Mouse (Mus musculus) adrenal gland, postnatal 14 days (tissue): ENCODE measurements at regions not wholly inside any gene's neighbourhood (a gene's known extent, or its start where the extent isn't known, plus 50 kb on each side); places are given as distances from the start of the nearest gene placed in this dataset.
"Not testable (repeated sequence)": the region's sequence is repeated elsewhere in the genome, so short reads cannot be mapped to it uniquely, and the experiment has no call there.

ENCODE experiments used
- DNase-seq: peaks from one replicate; pipeline ENCODE4 v3.0.0; 2021; ENCODE audit warnings: mixed read lengths

GRCm38 (mm10) chr10:7390239-7391091 lies 83.0 kb downstream of the Ulbp1 start:
- DNase-seq, result peak; percentile 56

GRCm38 (mm10) chr10:7358791-7359190 lies 114.6 kb downstream of the Ulbp1 start:
- not testable (repeated sequence) for DNase-seq

- DNase-seq, result not testable (repeated sequence)
Measured at GRCm38 (mm10) chr10:7344290-7344689, 129.1 kb downstream of the Ulbp1 start.

GRCm38 (mm10) chr10:7343736-7344135 lies 129.7 kb downstream of the Ulbp1 start:
- DNase-seq, result not testable (repeated sequence)

- DNase-seq, result peak; percentile 77
Measured at GRCm38 (mm10) chr10:7333077-7333747, 121.2 kb upstream of the Cnksr3 start.

GRCm38 (mm10) chr10:7328262-7328661 lies 116.2 kb upstream of the Cnksr3 start:
- DNase-seq, result no peak

- not testable (repeated sequence) for DNase-seq
Measured at GRCm38 (mm10) chr10:7327046-7327445, 115.0 kb upstream of the Cnksr3 start.

GRCm38 (mm10) chr10:7325074-7325473 lies 113.0 kb upstream of the Cnksr3 start:
- no peak for DNase-seq

- peak; percentile 30 for DNase-seq
Measured at GRCm38 (mm10) chr10:7323258-7323657, 111.2 kb upstream of the Cnksr3 start.

- DNase-seq, result no peak
Measured at GRCm38 (mm10) chr10:7309927-7310326, 97.9 kb upstream of the Cnksr3 start.

GRCm38 (mm10) chr10:7305881-7306280 lies 93.8 kb upstream of the Cnksr3 start:
- not testable (repeated sequence) for DNase-seq

- DNase-seq, result no peak
Measured at GRCm38 (mm10) chr10:7298377-7298776, 86.3 kb upstream of the Cnksr3 start.

- DNase-seq, result no peak
Measured at GRCm38 (mm10) chr10:7295921-7296320, 83.9 kb upstream of the Cnksr3 start.

- DNase-seq, result no peak
Measured at GRCm38 (mm10) chr10:7293203-7293602, 81.2 kb upstream of the Cnksr3 start.

GRCm38 (mm10) chr10:7289773-7290411 lies 77.9 kb upstream of the Cnksr3 start:
- peak; percentile 11 for DNase-seq

GRCm38 (mm10) chr10:7285112-7285905 lies 73.3 kb upstream of the Cnksr3 start:
- DNase-seq, result no peak

- no peak for DNase-seq
Measured at GRCm38 (mm10) chr10:7280429-7280828, 68.4 kb upstream of the Cnksr3 start.

GRCm38 (mm10) chr10:7278820-7279219 lies 66.8 kb upstream of the Cnksr3 start:
- DNase-seq, result no peak

GRCm38 (mm10) chr10:7275357-7275756 lies 63.3 kb upstream of the Cnksr3 start:
- no peak for DNase-seq

- no peak for DNase-seq
Measured at GRCm38 (mm10) chr10:7274422-7274821, 62.4 kb upstream of the Cnksr3 start.

- no peak for DNase-seq
Measured at GRCm38 (mm10) chr10:7271156-7271555, 59.1 kb upstream of the Cnksr3 start.

- peak; percentile 9 for DNase-seq
Measured at GRCm38 (mm10) chr10:7268386-7269033, 56.5 kb upstream of the Cnksr3 start.
